Mouse (Mus musculus): ENCODE data around the gene 1700057G04Rik.

DNA sequence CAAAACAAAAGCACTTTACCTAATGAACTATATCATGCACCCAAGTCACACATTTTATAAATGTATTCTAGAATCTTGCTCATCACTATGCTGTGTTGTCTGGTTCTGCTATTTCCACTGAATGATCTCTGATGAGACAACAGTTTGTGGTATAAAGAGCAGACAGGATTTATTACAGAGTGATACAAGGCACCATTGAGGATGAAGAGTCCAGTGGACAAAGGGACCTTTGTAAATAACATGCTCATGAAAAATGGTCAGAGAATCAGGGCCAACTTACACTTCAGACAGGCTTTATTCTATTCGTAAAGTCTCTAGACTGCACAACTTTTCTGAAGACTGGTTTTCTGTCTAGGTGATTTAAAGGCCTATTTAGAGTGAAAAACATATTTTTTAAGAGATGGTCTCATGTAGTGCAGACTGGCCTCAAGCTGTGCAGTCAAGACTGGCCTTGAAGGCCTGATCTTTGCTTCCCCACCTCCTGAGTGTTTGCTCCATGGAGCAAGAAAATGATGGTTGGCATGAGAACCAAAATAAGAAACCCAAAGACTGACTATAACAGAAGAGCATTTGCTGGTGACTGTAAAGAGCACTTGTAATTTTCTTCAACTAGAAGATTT is 51.6 kb downstream of the 1700057G04Rik start:
- no peak for TF ChIP-seq CTCF (IDR thresholded peaks at IDR 0.05; ENCODE audit: extremely low read depth, insufficient read depth, insufficient read length, insufficient replicate concordance)
- TF ChIP-seq POLR2A (IDR thresholded peaks at IDR 0.05; ENCODE audit: low read depth, low read length) = no peak
